Mouse (Mus musculus): Measurements from ENCODE around the gene Hmga1.

GRCm38 (mm10) chr17:27552215-27553201, 3.8 kb upstream of the Hmga1 start:
- TF ChIP-seq POLR2A (IDR thresholded peaks at IDR 0.05; ENCODE audit: borderline replicate concordance, low read depth, low read length) (no peak), CTCF (IDR thresholded peaks at IDR 0.05; ENCODE audit: low read depth, low read length) (no peak)
